Comparison of ENCODE assay signal across 8 mouse cellular contexts in genomic region chr7:28267129-28268041, GRCm38 (mm10). TPM values are rescaled to one million over a fixed set of nuclear protein-coding genes. Genes with fewer than 3 reads are reported as not detected.
DNase-seq lines count a peak whose midpoint lies in the region; ATAC-seq and TF ChIP-seq lines count a peak whose summit lies in the region.

Gene Eid2 (plus strand): TSS chr7:28267881.

- H3K27ac ChIP-seq in ES-Bruce4 (ENCODE audit: insufficient read depth, low read length): no peak within 1 kb of the TSS
- H3K27ac ChIP-seq in forebrain, embryonic 16.5 days (ENCODE audit: low read length): peak within 1 kb of the TSS; percentile 83
- H3K27ac ChIP-seq in liver, embryonic 16.5 days (ENCODE audit: low read length): no peak within 1 kb of the TSS

- H3K4me2 ChIP-seq in forebrain, embryonic 16.5 days (ENCODE audit: low read length): peak within 1 kb of the TSS; percentile 66
- peak within 1 kb of the TSS; percentile 56 for H3K4me2 ChIP-seq in liver, embryonic 16.5 days (ENCODE audit: low read depth, low read length)

- DNase-seq in cerebellum, adult 11 months: peak; percentile 89
- DNase-seq in heart, postnatal 25 days (ENCODE audit: low spot score): peak; percentile 58
- peak; percentile 86 for DNase-seq in layer of hippocampus, adult 11-12 months (ENCODE audit: low spot score)
- peak; percentile 70 for DNase-seq in ovary, postnatal 10 days (ENCODE audit: low spot score)
- DNase-seq in thymus, postnatal 25 days: peak; percentile 72

- WGBS in forebrain, embryonic 16.5 days: 8% methylated on average over 49 of the region's 57 CpGs
- 6% methylated on average over 54 of the region's 57 CpGs for WGBS in liver, embryonic 16.5 days (ENCODE audit: insufficient replicate concordance)

- intact Hi-C loops in heart, postnatal 25 days (cut with DNase I): no loop called here

- peak; percentile 55 for TF ChIP-seq POLR2A in ES-Bruce4 (IDR thresholded peaks at IDR 0.05; ENCODE audit: insufficient read depth, low read length)

- no peaks in the 10 kb centered on the region for H3K27me3 ChIP-seq in ES-Bruce4 (ENCODE audit: control insufficient read depth, insufficient read depth, low read length, poor library complexity, severe bottlenecking)
- no peaks in the 10 kb centered on the region for H3K27me3 ChIP-seq in forebrain, embryonic 16.5 days (replicated peaks; ENCODE audit: control insufficient read depth, insufficient read depth, low read length)
- H3K27me3 ChIP-seq in liver, embryonic 16.5 days (ENCODE audit: control insufficient read depth, insufficient read depth, low read depth, low read length): peaks cover 24% of the 10 kb centered on the region

- peak; percentile 15; the same call in 1 of the 2 replicates for TF ChIP-seq EP300 in ES-Bruce4 (IDR thresholded peaks at IDR 0.05; ENCODE audit: insufficient read depth, low read depth, low read length)

- H3K36me3 ChIP-seq in ES-Bruce4 (ENCODE audit: control insufficient read depth, insufficient read depth, low read length, poor library complexity, severe bottlenecking): no peaks in the 10 kb centered on the region
- H3K36me3 ChIP-seq in forebrain, embryonic 16.5 days (ENCODE audit: control insufficient read depth, insufficient read depth): peaks cover 6% of the 10 kb centered on the region; the same call in 1 of the 2 replicates
- no peaks in the 10 kb centered on the region for H3K36me3 ChIP-seq in liver, embryonic 16.5 days (ENCODE audit: control insufficient read depth, insufficient read depth)

- peak; percentile 96 for ATAC-seq in forebrain, embryonic 16.5 days
- peak; percentile 53 for ATAC-seq in liver, embryonic 16.5 days (ENCODE audit: low read depth)

- peak within 1 kb of the TSS; percentile 91 for H3K9ac ChIP-seq in ES-Bruce4 (ENCODE audit: low read depth, poor library complexity, severe bottlenecking)
- H3K9ac ChIP-seq in forebrain, embryonic 16.5 days (replicated peaks; ENCODE audit: low read depth, low read length): peak within 1 kb of the TSS; percentile 97
- H3K9ac ChIP-seq in liver, embryonic 16.5 days (ENCODE audit: low read depth, low read length): peak within 1 kb of the TSS; percentile 62

- peak within 1 kb of the TSS; percentile 84 for H3K4me3 ChIP-seq in ES-Bruce4 (ENCODE audit: low read depth, low read length)
- H3K4me3 ChIP-seq in forebrain, embryonic 16.5 days (replicated peaks; ENCODE audit: low read length): peak within 1 kb of the TSS; percentile 86
- peak within 1 kb of the TSS; percentile 59 for H3K4me3 ChIP-seq in liver, embryonic 16.5 days (ENCODE audit: low read depth, low read length)

- peak; percentile 37 for TF ChIP-seq CTCF in ES-Bruce4 (IDR thresholded peaks at IDR 0.05; ENCODE audit: low read depth, low read length)

- H3K9me3 ChIP-seq in ES-Bruce4 (replicated peaks; ENCODE audit: control insufficient read depth, insufficient read depth, low read length, poor library complexity, severe bottlenecking): no peaks in the 10 kb centered on the region
- H3K9me3 ChIP-seq in forebrain, embryonic 16.5 days (ENCODE audit: control insufficient read depth, low read length): no peaks in the 10 kb centered on the region; the same call in 1 of the 2 replicates
- no peaks in the 10 kb centered on the region for H3K9me3 ChIP-seq in liver, embryonic 16.5 days (replicated peaks; ENCODE audit: control insufficient read depth, low read length)

- no peaks in the 10 kb centered on the region for H3K4me1 ChIP-seq in ES-Bruce4 (ENCODE audit: control insufficient read depth, insufficient read depth, low read length)
- H3K4me1 ChIP-seq in forebrain, embryonic 16.5 days (replicated peaks; ENCODE audit: control insufficient read depth, insufficient read depth, low read length): peaks cover 11% of the 10 kb centered on the region
- peaks cover 7% of the 10 kb centered on the region for H3K4me1 ChIP-seq in liver, embryonic 16.5 days (ENCODE audit: control insufficient read depth, low read depth, low read length)

RNA-seq across cellular contexts. Expression of gene Eid2, which starts in this region (rescaled TPM):
- polyA plus RNA-seq in ES-Bruce4 (2011; ENCODE audit: insufficient read depth, insufficient read length, low read depth, missing spikeins): 17.2 and 17.3 TPM in 2 replicates
- polyA plus RNA-seq in forebrain, embryonic 16.5 days (2015; fragmentation: Nextera tagmentation; extraction: Ambion mirVana): 3.8 and 4.1 TPM in 2 replicates
- total RNA-seq in heart, postnatal 25 days (2021): 10 to 100 TPM; 11.9 to 12.1 TPM
- polyA plus RNA-seq in liver, embryonic 16.5 days (2015; fragmentation: Nextera tagmentation; extraction: Ambion mirVana): 0.15 and 0.29 TPM in 2 replicates

Comparison
In these comparisons a context has a peak if more than half of its experiments do, and no peak if none do; other contexts are left out.
1. Peak in ATAC-seq, H3K4me3 ChIP-seq, H3K9ac ChIP-seq and H3K4me2 ChIP-seq in liver, embryonic 16.5 days; RNA of the gene not detected or under 1 TPM.